Mouse (Mus musculus): ENCODE data around the gene Clcn2. TPM values are rescaled to one million over a fixed set of nuclear protein-coding genes. Genes with fewer than 3 reads are reported as not detected.
A peak's percentile ranks its signal among the peaks of the same experiment; 100 is the strongest.

Gene Clcn2
- 1 to 10 TPM in 2 of 4 experiments, under 1 TPM in 2; 0.68 to 1.2 (median 1.1) TPM for total RNA-seq (2022)

GRCm38 (mm10) chr16:20717181-20717977, at the start of gene Clcn2, which contains the start of gene Polr2h:
Gene Clcn2, minus strand, starts transcription at chr16:20717746.
Gene Polr2h, plus strand, starts transcription at chr16:20717665.
- DNase-seq (ENCODE audit: low spot score in 2 of 2) = peak; percentile 94 to 97

GRCm38 (mm10) chr16:20765244-20765643, 47.7 kb upstream of the Clcn2 start:
- peak in 1 of 2 experiments; percentile 24 for DNase-seq (ENCODE audit: low spot score in 2 of 2)

- DNase-seq (ENCODE audit: low spot score in 2 of 2) = peak in 1 of 2 experiments; percentile 28
Observed at GRCm38 (mm10) chr16:20761681-20762080, 44.1 kb upstream of the Clcn2 start.

- DNase-seq (ENCODE audit: low spot score in 2 of 2) = no peak
Observed at GRCm38 (mm10) chr16:20757385-20757784, 39.8 kb upstream of the Clcn2 start.

- DNase-seq (ENCODE audit: low spot score in 2 of 2) = peak in 1 of 2 experiments; percentile 31
Observed at GRCm38 (mm10) chr16:20756052-20756451, 38.5 kb upstream of the Clcn2 start.

- DNase-seq (ENCODE audit: low spot score in 2 of 2) = no peak
Observed at GRCm38 (mm10) chr16:20750518-20750917, 33.0 kb upstream of the Clcn2 start.

GRCm38 (mm10) chr16:20746641-20747040, 29.1 kb upstream of the Clcn2 start:
- DNase-seq (ENCODE audit: low spot score in 2 of 2) = peak; percentile 62 to 68

GRCm38 (mm10) chr16:20739845-20740244, 22.3 kb upstream of the Clcn2 start:
- DNase-seq (ENCODE audit: low spot score in 2 of 2) = no peak

- no peak for DNase-seq (ENCODE audit: low spot score in 2 of 2)
Observed at GRCm38 (mm10) chr16:20736823-20737222, 19.3 kb upstream of the Clcn2 start.

- DNase-seq (ENCODE audit: low spot score in 2 of 2) = no peak
Observed at GRCm38 (mm10) chr16:20736168-20736567, 18.6 kb upstream of the Clcn2 start.

- DNase-seq (ENCODE audit: low spot score in 2 of 2) = no peak
Observed at GRCm38 (mm10) chr16:20735651-20736050, 18.1 kb upstream of the Clcn2 start.

- DNase-seq (ENCODE audit: low spot score in 2 of 2) = no peak
Observed at GRCm38 (mm10) chr16:20733731-20734730, 16.5 kb upstream of the Clcn2 start, which contains the start of gene Thpo. Gene Thpo, minus strand, starts transcription at chr16:20734511.

- DNase-seq (ENCODE audit: low spot score in 2 of 2) = peak; percentile 52 to 67
Observed at GRCm38 (mm10) chr16:20732925-20733730, 15.6 kb upstream of the Clcn2 start, which contains the start of gene Chrd. Gene Chrd, plus strand, starts transcription at chr16:20733127.

GRCm38 (mm10) chr16:20732251-20732924, 14.8 kb upstream of the Clcn2 start:
- DNase-seq (ENCODE audit: low spot score in 2 of 2) = no peak

GRCm38 (mm10) chr16:20731688-20732087, 14.1 kb upstream of the Clcn2 start:
- no peak for DNase-seq (ENCODE audit: low spot score in 2 of 2)

- no peak for DNase-seq (ENCODE audit: low spot score in 2 of 2)
Observed at GRCm38 (mm10) chr16:20730293-20730711, 12.8 kb upstream of the Clcn2 start.

GRCm38 (mm10) chr16:20726384-20726783, 8.8 kb upstream of the Clcn2 start:
- DNase-seq (ENCODE audit: low spot score in 2 of 2) = no peak

- DNase-seq (ENCODE audit: low spot score in 2 of 2) = no peak
Observed at GRCm38 (mm10) chr16:20725750-20726149, 8.2 kb upstream of the Clcn2 start.

GRCm38 (mm10) chr16:20725321-20725720, 7.8 kb upstream of the Clcn2 start:
- DNase-seq (ENCODE audit: low spot score in 2 of 2) = no peak

- DNase-seq (ENCODE audit: low spot score in 2 of 2) = no peak
Observed at GRCm38 (mm10) chr16:20724338-20724748, 6.8 kb upstream of the Clcn2 start.

All from gastrocnemius, adult 8-10 months (tissue).